Mouse (Mus musculus) liver, embryonic 13.5 days (tissue): ENCODE results near the gene Gm20503. TPM values are rescaled to one million over a fixed set of nuclear protein-coding genes. Genes with fewer than 3 reads are reported as not detected.

Experiments
- polyA plus RNA-seq: library from polyadenylated mRNA; unstranded; fragments of >200 nt; fragmentation: Nextera tagmentation; extraction: Ambion mirVana; gene quantifications from 2 replicates; pipeline ENCODE4 v1.2.1, GENCODE M21; 2015

Gene Gm20503
- polyA plus RNA-seq, 1 experiment from 2014 or later: 9.3 TPM

Other genes starting within 250 kb of the Gm20503 start
- not detected in 2 replicates for gene Olfr267, start 215.5 kb upstream of the Gm20503 start, polyA plus RNA-seq
- 14.9 and 18.8 TPM in 2 replicates for gene Ecpas, start 90.5 kb upstream of the Gm20503 start, polyA plus RNA-seq
- gene Zkscan16, start 59.6 kb upstream of the Gm20503 start, polyA plus RNA-seq: 0.03 and 0.06 TPM in 2 replicates
- gene Ptgr1, start 16.1 kb upstream of the Gm20503 start, polyA plus RNA-seq: 18.1 and 19.6 TPM in 2 replicates
- 7.7 and 8.0 TPM in 2 replicates for gene Dnajc25, start 8.1 kb upstream of the Gm20503 start, polyA plus RNA-seq
- gene Gng10, start 31.9 kb downstream of the Gm20503 start, polyA plus RNA-seq: 34.7 and 40.6 TPM in 2 replicates
- not detected in 2 replicates for gene AI481877, start 135.8 kb downstream of the Gm20503 start, polyA plus RNA-seq
- gene Ugcg, start 186.0 kb downstream of the Gm20503 start, polyA plus RNA-seq: 9.2 and 10.5 TPM in 2 replicates